Mouse (Mus musculus) limb, embryonic 11.5 days (tissue): ENCODE results near the gene Il17rc. TPM values are rescaled to one million over a fixed set of nuclear protein-coding genes. Genes with fewer than 3 reads are reported as not detected.
A peak's percentile ranks its signal among the peaks of the same experiment; 100 is the strongest.

Experiments used
- ATAC-seq: fragments of 200-750 bp; cut with Nextera tagmentation; 2 replicates; pipeline ENCODE4 v1.8.0; 2017; ENCODE audit warnings: low read depth; ENCODE audit not compliant: insufficient number of reproducible peaks, low FRiP score, low TSS enrichment
- DNase-seq: peaks from one replicate; pipeline ENCODE4 v3.0.0-alpha.2; 2015; ENCODE audit warnings: low spot score
- H3K27ac ChIP-seq: fragments of 300-500 bp; sonication (generic); replicated peaks from 2 replicates; pipeline ENCODE4 v1.5.1; 2014; ENCODE audit warnings: low read depth, mild to moderate bottlenecking, low read length
- H3K27me3 ChIP-seq: fragments of 300-500 bp; sonication (generic); 2 replicates; pipeline ENCODE4 v1.6.1; 2014; ENCODE audit warnings: mild to moderate bottlenecking, low read length, mixed read lengths; ENCODE audit not compliant: control insufficient read depth, insufficient read depth
- H3K36me3 ChIP-seq: fragments of 300-500 bp; sonication (generic); 2 replicates; pipeline ENCODE4 v1.6.1; 2014; ENCODE audit warnings: mild to moderate bottlenecking, low read length, moderate library complexity, mixed read lengths; ENCODE audit not compliant: control insufficient read depth, insufficient read depth
- H3K4me1 ChIP-seq: fragments of 300-500 bp; sonication (generic); 2 replicates; pipeline ENCODE4 v1.6.1; 2014; ENCODE audit warnings: low read length, mixed read lengths; ENCODE audit not compliant: control insufficient read depth, insufficient read depth
- H3K4me2 ChIP-seq: fragments of 300-500 bp; sonication (generic); 2 replicates; pipeline ENCODE4 v1.6.1; 2014; ENCODE audit warnings: low read depth, mild to moderate bottlenecking, moderate library complexity; ENCODE audit not compliant: severe bottlenecking
- H3K4me3 ChIP-seq: fragments of 300-500 bp; sonication (generic); 2 replicates; pipeline ENCODE4 v1.5.1; 2014; ENCODE audit warnings: low read depth, low read length
- H3K9ac ChIP-seq: fragments of 300-500 bp; sonication (generic); 2 replicates; pipeline ENCODE4 v1.6.1; 2014; ENCODE audit warnings: mild to moderate bottlenecking, low read length
- H3K9me3 ChIP-seq: fragments of 300-500 bp; sonication (generic); 2 replicates; pipeline ENCODE4 v1.6.1; 2016; ENCODE audit warnings: low read length; ENCODE audit not compliant: control insufficient read depth
- WGBS: fragments of 180-500 bp; shearing (Covaris S2); extraction: QIAGEN DNeasy Blood & Tissue Kit; methylation state at CpG from one replicate; pipeline ENCODE4 v1.1.7; 2014; 5-methylcytosine and 5-hydroxymethylcytosine counted together
- polyA plus RNA-seq: library from polyadenylated mRNA; unstranded; fragments of >200 nt; fragmentation: Nextera tagmentation; extraction: Ambion mirVana; gene quantifications from 2 replicates; pipeline ENCODE4 v1.2.1, GENCODE M21; 2014

Gene Il17rc
- polyA plus RNA-seq, 1 experiment from 2014 or later: 2.4 TPM

DNA sequence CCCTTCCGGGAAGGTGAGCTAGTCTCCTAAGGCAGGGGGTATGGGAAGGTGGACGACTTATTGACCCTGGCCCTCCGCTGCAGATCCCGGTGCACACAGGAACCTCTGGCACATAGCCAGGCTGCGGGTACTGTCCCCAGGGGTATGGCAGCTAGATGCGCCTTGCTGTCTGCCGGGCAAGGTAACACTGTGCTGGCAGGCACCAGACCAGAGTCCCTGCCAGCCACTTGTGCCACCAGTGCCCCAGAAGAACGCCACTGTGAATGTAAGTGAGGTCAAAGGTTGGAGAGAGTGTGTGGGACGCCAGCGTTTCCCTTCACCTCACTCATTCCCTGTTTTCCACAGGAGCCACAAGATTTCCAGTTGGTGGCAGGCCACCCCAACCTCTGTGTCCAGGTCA lies 7.7 kb downstream of the Il17rc start:
- Histone ChIP-seq H3K9me3 (no peaks in the 10 kb centered on the region), H3K9ac (no peak overlapping the region), H3K4me3 (no peak overlapping the region), H3K36me3 (no peaks in the 10 kb centered on the region), H3K27ac (no peak overlapping the region), H3K4me1 (no peaks in the 10 kb centered on the region), H3K4me2 (no peak overlapping the region), H3K27me3 (peaks cover 22% of the 10 kb centered on the region)
- ATAC-seq (no peak), DNase-seq (no peak)
- 84% methylated on average over 10 of the region's 10 CpGs for WGBS

DNA sequence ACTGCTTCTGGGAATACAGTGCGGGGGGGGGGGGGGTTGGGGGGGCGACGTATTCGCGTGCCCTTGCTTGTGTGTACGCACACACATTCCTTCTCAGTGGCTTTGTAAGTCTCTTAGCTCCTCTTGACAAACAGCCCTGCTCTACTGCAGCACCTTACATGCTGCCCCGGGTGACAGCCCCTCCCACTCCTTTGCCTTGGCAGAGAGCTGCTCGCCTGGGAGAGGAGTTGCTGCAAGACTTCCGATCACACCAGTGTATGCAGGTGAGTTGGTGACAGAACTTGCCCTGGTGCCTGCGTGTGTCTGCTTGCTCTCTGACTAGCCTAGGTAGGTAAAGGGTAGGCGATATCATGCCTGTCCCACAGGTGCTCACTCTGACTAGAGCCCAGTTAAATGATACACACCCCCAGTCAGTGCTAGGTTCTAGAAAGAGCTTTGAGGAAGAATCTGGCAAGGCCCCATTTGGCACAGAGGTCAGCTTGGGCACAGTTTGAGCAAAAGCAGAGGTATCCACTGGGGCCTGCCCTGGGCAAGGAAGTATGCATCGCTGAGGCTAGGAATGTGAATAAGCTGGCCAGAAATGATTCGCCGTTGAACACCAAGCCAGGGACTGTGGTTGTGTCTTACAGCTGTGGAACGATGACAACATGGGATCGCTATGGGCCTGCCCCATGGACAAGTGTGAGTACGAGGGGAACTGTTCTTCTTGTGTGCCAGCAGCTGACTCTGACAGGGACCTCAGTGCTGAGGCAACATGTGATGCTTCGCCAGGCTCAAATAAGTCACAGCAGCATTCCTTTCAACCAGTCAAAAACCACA lies 9.5 kb downstream of the Il17rc start:
- no peak for ATAC-seq
- WGBS: 59% methylated on average over 18 of the region's 18 CpGs
- H3K4me2 ChIP-seq: no peak overlapping the region
- no peaks in the 10 kb centered on the region for H3K9me3 ChIP-seq
- no peak for DNase-seq
- H3K27ac ChIP-seq: no peak overlapping the region
- H3K9ac ChIP-seq: no peak overlapping the region
- no peaks in the 10 kb centered on the region for H3K4me1 ChIP-seq
- no peaks in the 10 kb centered on the region for H3K36me3 ChIP-seq
- no peak overlapping the region for H3K4me3 ChIP-seq
- H3K27me3 ChIP-seq: peaks cover 22% of the 10 kb centered on the region

DNA sequence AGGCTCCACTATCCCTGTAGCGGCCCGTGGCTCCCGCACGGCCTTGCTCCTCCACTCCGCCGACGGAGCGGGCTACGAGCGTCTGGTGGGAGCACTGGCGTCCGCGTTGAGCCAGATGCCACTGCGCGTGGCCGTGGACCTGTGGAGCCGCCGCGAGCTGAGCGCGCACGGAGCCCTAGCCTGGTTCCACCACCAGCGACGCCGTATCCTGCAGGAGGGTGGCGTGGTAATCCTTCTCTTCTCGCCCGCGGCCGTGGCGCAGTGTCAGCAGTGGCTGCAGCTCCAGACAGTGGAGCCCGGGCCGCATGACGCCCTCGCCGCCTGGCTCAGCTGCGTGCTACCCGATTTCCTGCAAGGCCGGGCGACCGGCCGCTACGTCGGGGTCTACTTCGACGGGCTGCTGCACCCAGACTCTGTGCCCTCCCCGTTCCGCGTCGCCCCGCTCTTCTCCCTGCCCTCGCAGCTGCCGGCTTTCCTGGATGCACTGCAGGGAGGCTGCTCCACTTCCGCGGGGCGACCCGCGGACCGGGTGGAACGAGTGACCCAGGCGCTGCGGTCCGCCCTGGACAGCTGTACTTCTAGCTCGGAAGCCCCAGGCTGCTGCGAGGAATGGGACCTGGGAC lies 11.4 kb downstream of the Il17rc start:
- DNase-seq (peak; percentile 40), ATAC-seq (peak; percentile 53)
- no peaks in the 10 kb centered on the region for H3K36me3 ChIP-seq
- H3K4me3 ChIP-seq: peak overlapping the region; percentile 31
- H3K9ac ChIP-seq: peak overlapping the region; percentile 49; the same call in 1 of the 2 replicates
- H3K4me1 ChIP-seq: peaks cover 10% of the 10 kb centered on the region
- 2% methylated on average over 65 of the region's 65 CpGs for WGBS
- peaks cover 22% of the 10 kb centered on the region for H3K27me3 ChIP-seq
- no peak overlapping the region for H3K27ac ChIP-seq
- no peaks in the 10 kb centered on the region for H3K9me3 ChIP-seq
- peak overlapping the region; percentile 61 for H3K4me2 ChIP-seq

DNA sequence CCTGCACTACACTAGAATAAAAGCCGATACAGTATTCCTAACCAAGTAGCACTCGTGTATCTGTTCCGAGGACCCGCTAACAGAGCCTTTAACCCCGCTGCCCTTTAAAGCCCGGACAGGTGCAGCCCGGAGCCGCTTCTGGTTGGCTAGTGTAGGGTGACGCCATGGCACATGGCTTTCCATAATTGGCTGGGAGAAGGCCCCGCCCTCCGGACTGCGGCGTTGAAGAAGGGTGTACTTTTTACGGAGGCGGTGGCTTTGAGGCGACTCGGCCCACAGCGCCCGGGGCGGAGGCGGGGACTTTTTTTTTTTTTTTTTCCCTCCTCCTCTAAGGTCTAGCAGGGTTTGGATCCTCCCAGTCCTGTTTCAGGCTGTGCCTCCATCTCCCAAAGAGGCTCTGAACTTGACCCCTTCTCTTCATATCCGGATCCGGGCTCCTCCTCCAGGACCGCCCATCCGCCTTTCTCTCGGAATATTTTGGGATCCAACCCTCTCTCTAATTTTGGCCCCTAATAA lies 11.9 kb downstream of the Il17rc start, which contains the start of gene Creld1:
Gene Creld1 (plus strand): TSS at position 198 of the 516 bp plus-strand sequence.
- DNase-seq: peak; percentile 92
- Histone ChIP-seq H3K4me2 (peak within 1 kb of the TSS; percentile 61), H3K9me3 (no peaks in the 10 kb centered on the region), H3K27ac (no peak within 1 kb of the TSS), H3K4me3 (peak within 1 kb of the TSS; percentile 31), H3K36me3 (no peaks in the 10 kb centered on the region), H3K27me3 (peaks cover 22% of the 10 kb centered on the region), H3K9ac (peak within 1 kb of the TSS; percentile 49; the same call in 1 of the 2 replicates), H3K4me1 (peaks cover 10% of the 10 kb centered on the region)
- ATAC-seq: peak; percentile 95
- WGBS: under 1% methylated on average over 26 of the region's 26 CpGs

DNA sequence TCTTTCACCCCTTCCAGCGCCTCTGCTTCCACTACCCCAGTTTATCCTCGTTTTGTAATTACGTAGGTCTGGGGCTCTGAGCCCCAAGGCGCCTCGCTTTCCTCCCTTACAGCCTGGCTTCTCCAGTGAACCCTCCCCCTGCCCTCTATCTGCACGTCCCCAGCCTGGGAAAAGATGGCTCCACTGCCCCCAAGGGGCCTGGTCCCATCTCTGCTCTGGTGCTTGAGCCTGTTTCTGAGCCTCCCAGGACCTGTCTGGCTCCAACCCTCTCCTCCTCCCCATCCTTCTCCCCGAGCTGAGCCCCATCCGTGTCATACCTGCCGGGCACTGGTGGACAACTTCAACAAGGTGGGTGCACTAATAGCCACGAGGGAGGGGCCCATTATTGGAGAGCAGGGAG lies 12.5 kb downstream of the Il17rc start:
- peaks cover 22% of the 10 kb centered on the region for H3K27me3 ChIP-seq
- no peak overlapping the region for H3K27ac ChIP-seq
- peak overlapping the region; percentile 31 for H3K4me3 ChIP-seq
- H3K4me1 ChIP-seq: peaks cover 10% of the 10 kb centered on the region
- H3K9me3 ChIP-seq: no peaks in the 10 kb centered on the region
- WGBS: 13% methylated on average over 10 of the region's 10 CpGs
- DNase-seq (peak; percentile 36), ATAC-seq (no peak)
- H3K36me3 ChIP-seq: no peaks in the 10 kb centered on the region
- H3K9ac ChIP-seq: peak overlapping the region; percentile 39; the same call in 1 of the 2 replicates
- H3K4me2 ChIP-seq: peak overlapping the region; percentile 61

DNA sequence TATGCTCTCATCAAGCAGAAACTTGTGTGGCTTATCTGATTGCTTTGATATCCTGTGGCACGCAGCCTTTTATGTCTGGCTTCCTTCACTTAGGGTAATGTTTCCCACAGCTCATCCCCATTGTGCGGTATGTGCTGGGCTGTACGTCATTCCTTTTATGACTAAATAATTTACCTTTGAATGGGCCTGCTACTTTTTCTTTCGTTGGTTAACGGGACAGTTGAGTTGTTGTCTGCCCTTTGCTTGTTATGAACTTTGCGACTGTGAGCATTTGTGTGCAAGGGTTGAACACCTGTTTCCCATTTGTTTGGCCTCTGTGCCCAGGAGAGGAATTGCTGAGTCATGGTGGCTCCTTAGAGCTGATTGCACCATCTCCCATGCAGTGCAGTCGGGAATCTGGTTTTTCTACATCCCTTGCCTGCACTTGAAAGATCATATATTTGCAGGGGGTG lies 15.9 kb downstream of the Il17rc start:
- H3K9ac ChIP-seq: no peak overlapping the region
- no peak for ATAC-seq
- no peaks in the 10 kb centered on the region for H3K9me3 ChIP-seq
- peaks cover 10% of the 10 kb centered on the region for H3K4me1 ChIP-seq
- no peak overlapping the region for H3K27ac ChIP-seq
- peaks cover 8% of the 10 kb centered on the region for H3K27me3 ChIP-seq
- H3K4me2 ChIP-seq: no peak overlapping the region
- peak; percentile 63 for DNase-seq
- 22% methylated on average over 7 of the region's 7 CpGs for WGBS
- no peak overlapping the region for H3K4me3 ChIP-seq
- H3K36me3 ChIP-seq: no peaks in the 10 kb centered on the region

DNA sequence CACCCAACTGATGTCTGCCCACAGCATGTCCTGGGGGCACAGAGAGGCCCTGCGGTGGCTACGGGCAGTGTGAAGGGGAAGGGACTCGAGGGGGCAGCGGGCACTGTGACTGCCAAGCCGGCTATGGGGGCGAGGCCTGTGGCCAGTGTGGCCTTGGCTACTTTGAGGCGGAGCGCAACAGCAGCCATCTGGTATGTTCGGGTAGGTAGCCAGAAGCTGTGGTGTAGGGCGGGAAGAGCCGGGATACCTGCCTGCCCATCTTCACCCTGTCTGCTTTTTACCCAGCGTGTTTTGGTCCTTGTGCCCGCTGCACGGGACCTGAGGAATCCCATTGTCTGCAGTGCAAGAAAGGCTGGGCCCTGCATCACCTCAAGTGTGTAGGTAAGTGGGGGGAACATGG lies 18.2 kb downstream of the Il17rc start:
- H3K4me3 ChIP-seq: no peak overlapping the region
- peaks cover 2% of the 10 kb centered on the region for H3K27me3 ChIP-seq
- DNase-seq: no peak
- H3K36me3 ChIP-seq: no peaks in the 10 kb centered on the region; the same call in 1 of the 2 replicates
- H3K4me2 ChIP-seq: no peak overlapping the region
- no peak overlapping the region for H3K9ac ChIP-seq
- 95% methylated on average over 14 of the region's 14 CpGs for WGBS
- H3K4me1 ChIP-seq: peaks cover 13% of the 10 kb centered on the region
- ATAC-seq: no peak
- no peak overlapping the region for H3K27ac ChIP-seq
- H3K9me3 ChIP-seq: no peaks in the 10 kb centered on the region

DNA sequence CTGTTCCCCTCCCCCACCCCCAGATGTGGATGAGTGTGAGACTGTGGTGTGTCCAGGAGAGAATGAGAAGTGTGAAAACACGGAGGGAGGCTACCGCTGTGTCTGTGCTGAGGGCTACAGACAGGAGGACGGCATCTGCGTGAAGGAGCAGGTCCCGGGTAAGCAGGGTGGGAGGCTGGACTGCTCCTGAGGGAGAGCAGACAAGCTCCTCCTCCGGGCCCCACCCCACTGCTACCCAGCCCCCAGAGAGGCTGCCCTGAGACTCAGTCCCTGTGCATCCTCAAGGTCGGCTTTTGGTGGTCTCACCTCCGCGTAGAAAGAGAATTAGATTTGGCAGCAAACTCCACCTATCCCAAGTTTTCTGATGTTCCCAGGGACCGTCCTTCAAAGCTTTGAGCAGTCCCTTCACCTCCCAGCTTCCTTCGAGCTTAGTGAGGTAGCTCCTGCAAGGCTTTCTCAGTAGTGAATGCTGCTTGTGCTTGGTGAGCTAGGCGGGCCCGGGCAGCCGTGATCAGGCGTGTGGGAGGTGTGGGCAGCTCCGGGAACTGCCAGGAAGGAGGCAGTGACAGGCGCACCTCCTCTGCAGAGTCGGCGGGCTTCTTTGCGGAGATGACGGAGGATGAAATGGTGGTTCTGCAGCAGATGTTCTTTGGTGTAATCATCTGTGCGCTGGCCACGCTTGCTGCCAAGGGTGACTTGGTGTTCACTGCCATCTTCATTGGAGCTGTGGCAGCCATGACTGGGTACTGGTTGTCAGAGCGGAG lies 21.1 kb downstream of the Il17rc start:
- H3K9me3 ChIP-seq: no peaks in the 10 kb centered on the region
- no peak overlapping the region for H3K4me3 ChIP-seq
- no peak for ATAC-seq
- no peak overlapping the region for H3K9ac ChIP-seq
- H3K27me3 ChIP-seq: peaks cover 16% of the 10 kb centered on the region
- no peak overlapping the region for H3K4me2 ChIP-seq
- H3K36me3 ChIP-seq: no peaks in the 10 kb centered on the region; the same call in 1 of the 2 replicates
- DNase-seq: no peak
- WGBS: 67% methylated on average over 24 of the region's 24 CpGs
- peaks cover 8% of the 10 kb centered on the region; the same call in 1 of the 2 replicates for H3K4me1 ChIP-seq
- H3K27ac ChIP-seq: no peak overlapping the region
